Mouse (Mus musculus) hematopoietic stem cell, adult 5-6 weeks (primary cell): ENCODE results near the gene Lekr1. TPM values are rescaled to one million over a fixed set of nuclear protein-coding genes. Genes with fewer than 3 reads are reported as not detected.

Source experiments
- total RNA-seq: library from RNA; stranded (forward); fragments of 172-1452, 232-1000 nt; gene quantifications from 2 replicates; pipeline ENCODE4 v1.2.3, GENCODE M21; 2017

Gene Lekr1
- total RNA-seq, 1 experiment from 2014 or later = 6.1 TPM

Other genes starting within 250 kb of the Lekr1 start
- gene Tiparp, start 137.8 kb upstream of the Lekr1 start, total RNA-seq = 48.0 and 50.8 TPM in 2 replicates